Mouse (Mus musculus) embryonic fibroblast, embryonic 13.5 days (primary cell): ENCODE data around the gene Ccdc14.

ENCODE experiments used
- CTCF ChIP-seq: IDR thresholded peaks from 2 replicates; pipeline ENCODE4 v1.5.1; 2011; ENCODE audit warnings: mild to moderate bottlenecking, control low read depth, low read length, moderate library complexity, borderline replicate concordance; ENCODE audit not compliant: insufficient read depth
- POLR2A ChIP-seq: IDR thresholded peaks from 2 replicates; pipeline ENCODE4 v1.6.1; 2011; ENCODE audit warnings: low read depth, mild to moderate bottlenecking, control low read depth, low read length, moderate library complexity

DNA sequence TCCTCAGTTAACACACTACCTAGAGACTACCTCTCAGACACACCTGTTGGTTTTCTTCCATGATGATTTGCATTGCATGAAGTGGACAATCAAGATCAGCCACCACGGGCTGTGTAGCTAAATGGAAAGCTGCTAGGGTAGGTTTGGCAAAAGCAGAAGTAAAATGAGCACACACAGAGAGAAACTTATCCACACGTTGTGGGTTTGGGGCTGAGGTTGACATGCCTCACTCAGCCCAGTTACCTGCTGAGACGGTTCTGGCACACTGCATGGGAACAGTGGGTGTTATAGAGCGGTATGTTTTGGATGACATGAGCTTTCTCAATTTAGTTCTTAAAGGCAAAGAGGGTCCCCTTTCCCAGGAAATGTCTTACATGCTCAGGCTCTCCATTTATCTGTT is 79.7 kb downstream of the Ccdc14 start:
- TF ChIP-seq POLR2A (no peak), CTCF (no peak)
